Mouse (Mus musculus): ENCODE data around the gene Sds.
A peak's percentile ranks its signal among the peaks of the same experiment; 100 is the strongest.

The Sds gene

GRCm38 (mm10) chr5:120517552-120517951, 41.2 kb downstream of the Sds start:
- DNase-seq: no peak

DNA sequence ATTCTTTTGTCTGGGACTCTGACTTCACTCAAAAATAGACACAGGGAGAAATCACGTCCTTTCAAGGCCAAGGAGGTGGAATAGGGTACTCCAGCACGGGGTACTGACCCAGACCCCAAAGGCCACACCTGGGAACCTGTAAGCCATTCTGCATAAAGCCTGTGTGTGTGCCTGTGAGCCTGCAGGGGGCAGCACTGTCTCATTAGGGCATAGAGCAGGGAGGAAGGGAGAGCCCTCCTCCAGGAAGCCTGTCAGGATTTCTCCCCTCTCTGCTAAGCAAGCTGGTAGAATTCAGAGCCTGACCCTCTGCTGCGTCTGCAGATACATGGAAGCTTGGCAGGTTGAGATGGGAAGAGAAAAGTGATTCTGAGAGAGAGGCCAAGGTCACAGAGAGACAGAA, 46.3 kb downstream of the Sds start:
- DNase-seq: peak; percentile 57

DNA sequence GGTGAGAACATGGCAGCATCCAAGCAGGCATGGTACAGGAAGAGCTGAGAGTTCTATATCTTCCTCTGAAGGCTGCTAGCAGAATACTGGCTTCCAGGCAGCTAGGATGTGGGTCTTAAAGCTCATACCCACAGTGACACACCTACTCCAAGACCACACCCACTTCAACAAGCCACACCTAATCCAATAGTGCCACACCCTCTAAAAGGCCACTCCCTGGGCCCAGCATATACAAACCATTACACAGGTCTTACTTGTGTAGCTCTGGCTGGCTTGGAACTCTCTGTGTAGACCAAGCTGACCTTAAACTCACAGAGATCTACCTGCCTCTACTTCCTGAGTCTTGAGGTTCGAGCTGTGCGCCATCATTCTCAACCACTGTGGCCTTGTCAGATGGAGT, 48.4 kb downstream of the Sds start:
- DNase-seq: no peak

- DNase-seq: no peak
Observed at GRCm38 (mm10) chr5:120525737-120526136, 49.4 kb downstream of the Sds start.

DNA sequence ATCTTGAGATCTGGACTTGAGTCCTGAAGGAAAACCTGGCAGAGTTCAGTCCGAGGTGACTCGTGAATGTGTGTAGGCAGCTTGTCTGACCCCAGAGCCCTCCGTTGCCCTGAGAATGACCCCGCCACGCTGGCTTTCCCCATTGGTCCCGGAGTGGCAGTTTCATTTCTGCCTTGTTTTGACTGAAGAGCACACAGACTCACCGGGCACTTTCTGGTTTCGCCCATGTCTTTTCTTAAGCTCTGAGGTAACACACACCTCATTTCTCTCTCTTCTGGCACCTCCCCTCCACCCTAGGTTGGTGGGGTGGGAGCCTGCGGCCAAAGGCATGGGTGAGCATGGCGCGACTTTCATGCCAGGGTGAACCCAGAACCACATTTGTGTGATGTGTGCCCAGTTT, 50.0 kb downstream of the Sds start:
- DNase-seq: no peak

DNA sequence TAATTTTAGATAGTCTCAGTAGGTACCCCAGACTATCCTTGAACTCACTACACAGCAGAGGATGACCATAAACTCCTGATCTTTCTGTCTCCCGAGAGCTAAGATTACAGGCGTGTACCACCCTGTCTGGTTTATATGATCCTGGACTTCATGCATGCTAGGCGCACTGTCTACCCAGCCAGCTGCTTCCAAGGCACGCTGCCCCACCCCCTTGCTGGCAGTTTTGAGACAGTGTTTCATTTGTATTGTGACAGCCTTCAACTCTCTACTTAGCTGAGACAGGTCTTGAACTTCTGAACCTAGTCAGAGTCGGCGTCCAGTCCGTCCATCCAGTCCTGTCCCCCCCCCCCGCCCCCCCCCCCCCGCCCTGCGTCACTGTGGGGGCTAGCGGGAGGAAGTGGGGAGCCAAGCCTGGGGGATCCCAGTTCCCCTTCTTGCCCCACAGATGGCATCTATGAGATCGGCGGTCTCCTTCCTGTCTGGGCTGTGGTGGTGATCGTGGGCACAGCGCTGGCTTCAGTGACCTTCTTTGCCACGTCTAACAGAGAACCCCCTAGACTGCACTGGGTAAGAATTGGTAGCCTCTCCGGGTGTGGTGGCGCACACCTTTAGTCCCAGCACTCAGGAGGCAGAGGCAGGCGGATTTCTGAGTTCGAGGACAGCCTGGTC, 51.1 kb downstream of the Sds start:
- DNase-seq: no peak

- DNase-seq: no peak
Observed at GRCm38 (mm10) chr5:120531631-120532030, 55.3 kb downstream of the Sds start.

All from thymus, postnatal 25 days (tissue).